Mouse (Mus musculus): ENCODE data around the gene Frmpd1. TPM values are rescaled to one million over a fixed set of nuclear protein-coding genes. Genes with fewer than 3 reads are reported as not detected.
A peak's percentile ranks its signal among the peaks of the same experiment; 100 is the strongest.

Gene Frmpd1
- total RNA-seq (2014; fragmentation: Nextera tagmentation): 20.8 and 30.5 TPM in 2 replicates
- 22.5 and 23.2 TPM in 2 replicates for total RNA-seq (2017)
- 8.3 and 9.2 TPM in 2 replicates for polyA plus RNA-seq (2012)

DNA sequence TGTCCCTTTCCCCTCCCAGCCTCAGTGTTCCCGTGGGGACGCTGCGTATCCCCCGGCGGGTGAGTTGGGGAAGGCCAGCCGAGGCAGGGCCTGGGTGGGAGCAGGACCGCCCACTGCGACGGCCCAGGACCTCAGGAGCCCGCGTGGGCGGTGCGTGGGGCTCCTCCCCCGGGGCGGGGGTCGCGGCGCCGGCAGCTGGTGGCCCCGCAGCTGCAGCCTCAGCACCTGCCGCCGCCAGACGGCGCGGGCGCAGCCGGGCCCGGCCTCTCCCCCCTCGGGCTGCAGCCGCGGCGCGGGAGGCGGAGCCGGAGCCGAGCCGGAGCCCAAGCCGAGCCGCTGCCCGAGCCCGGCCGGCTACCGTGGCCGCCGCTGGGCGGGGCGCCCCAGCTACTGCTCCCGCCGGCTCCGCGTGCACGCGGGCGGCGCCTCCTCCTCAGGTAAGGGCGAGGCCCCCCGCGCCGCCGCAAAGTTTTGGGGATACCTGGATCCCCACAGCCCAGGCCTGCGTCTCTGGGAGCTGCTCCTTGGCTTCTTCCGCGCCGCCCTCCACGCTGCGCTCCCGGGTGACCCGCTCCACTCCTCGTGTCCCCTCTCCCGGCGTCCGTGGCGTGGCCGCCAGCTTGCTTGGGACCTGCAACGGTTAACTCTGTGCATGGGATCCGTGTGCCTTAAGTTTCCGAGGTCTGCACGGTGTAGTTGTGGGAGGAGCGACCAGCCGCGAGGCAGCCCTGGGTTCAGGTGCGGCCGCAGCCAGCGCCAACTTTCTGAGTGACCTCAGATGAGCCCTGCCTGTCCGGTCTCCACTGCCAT, at the start of gene Frmpd1:
Gene Frmpd1 (plus strand): TSS at position 355 of the 810 bp plus-strand sequence.
- Histone ChIP-seq H3K4me3 (ENCODE audit: low read depth, low read length) (peak within 1 kb of the TSS; percentile 66; the same call in 1 of the 2 replicates), H3K36me3 (replicated peaks) (no peaks in the 10 kb centered on the region), H3K27me3 (ENCODE audit: insufficient read depth, low read length) (peaks cover 77% of the 10 kb centered on the region), H3K9me3 (replicated peaks) (no peaks in the 10 kb centered on the region), H3K4me1 (ENCODE audit: insufficient read depth, low read depth, low read length) (peaks cover 14% of the 10 kb centered on the region)
- DNase-seq (ENCODE audit: low spot score): peak; percentile 57
- no peak for TF ChIP-seq POLR2AphosphoS5 (IDR thresholded peaks at IDR 0.05; ENCODE audit: insufficient replicate concordance, low read depth, low read length)
- TF ChIP-seq GATA1 (IDR thresholded peaks at IDR 0.05; ENCODE audit: borderline replicate concordance, low read length): no peak
- no peak for TF ChIP-seq GATA2 (IDR thresholded peaks at IDR 0.05; ENCODE audit: borderline replicate concordance, low read depth, low read length)
- no peak for TF ChIP-seq TAL1 (conservative IDR thresholded peaks at IDR 0.05; ENCODE audit: low read depth, low read length)
- TF ChIP-seq CTCF (IDR thresholded peaks at IDR 0.05; ENCODE audit: low read depth, low read length): no peak
- ATAC-seq (ENCODE audit: extremely low read depth, insufficient number of reproducible peaks, low FRiP score, poor library complexity, severe bottlenecking): no peak

DNA sequence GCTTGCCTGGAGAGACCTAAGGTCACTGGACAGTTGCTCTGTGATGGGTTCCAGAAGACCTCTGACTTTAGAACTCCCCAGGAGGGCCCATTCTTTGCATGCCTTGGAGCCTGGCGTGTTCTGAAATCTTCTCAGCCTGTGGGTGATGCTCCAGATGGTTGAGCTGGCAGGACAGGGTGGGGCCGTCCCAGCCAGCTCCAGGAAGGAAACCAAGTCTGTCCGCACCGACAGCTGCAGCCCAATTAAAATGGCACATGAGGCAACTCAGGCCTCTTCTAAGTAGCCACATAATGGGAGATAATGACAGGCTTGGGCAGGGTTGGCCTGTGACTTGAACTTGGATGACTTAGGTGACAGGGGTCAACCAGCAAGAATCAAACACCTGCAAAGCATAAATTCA, 47.0 kb upstream of the Frmpd1 start:
- Histone ChIP-seq H3K4me3 (ENCODE audit: low read depth, low read length) (no peak overlapping the region), H3K9me3 (replicated peaks) (no peaks in the 10 kb centered on the region), H3K27me3 (ENCODE audit: insufficient read depth, low read length) (peaks cover 20% of the 10 kb centered on the region), H3K36me3 (replicated peaks) (no peaks in the 10 kb centered on the region), H3K4me1 (ENCODE audit: insufficient read depth, low read depth, low read length) (no peaks in the 10 kb centered on the region)
- no peak for TF ChIP-seq GATA1 (IDR thresholded peaks at IDR 0.05; ENCODE audit: borderline replicate concordance, low read length)
- TF ChIP-seq POLR2AphosphoS5 (IDR thresholded peaks at IDR 0.05; ENCODE audit: insufficient replicate concordance, low read depth, low read length): no peak
- TF ChIP-seq GATA2 (IDR thresholded peaks at IDR 0.05; ENCODE audit: borderline replicate concordance, low read depth, low read length): no peak
- TF ChIP-seq CTCF (IDR thresholded peaks at IDR 0.05; ENCODE audit: low read depth, low read length): no peak
- TF ChIP-seq TAL1 (conservative IDR thresholded peaks at IDR 0.05; ENCODE audit: low read depth, low read length): no peak
- no peak for DNase-seq (ENCODE audit: low spot score)
- ATAC-seq (ENCODE audit: extremely low read depth, insufficient number of reproducible peaks, low FRiP score, poor library complexity, severe bottlenecking): no peak

DNA sequence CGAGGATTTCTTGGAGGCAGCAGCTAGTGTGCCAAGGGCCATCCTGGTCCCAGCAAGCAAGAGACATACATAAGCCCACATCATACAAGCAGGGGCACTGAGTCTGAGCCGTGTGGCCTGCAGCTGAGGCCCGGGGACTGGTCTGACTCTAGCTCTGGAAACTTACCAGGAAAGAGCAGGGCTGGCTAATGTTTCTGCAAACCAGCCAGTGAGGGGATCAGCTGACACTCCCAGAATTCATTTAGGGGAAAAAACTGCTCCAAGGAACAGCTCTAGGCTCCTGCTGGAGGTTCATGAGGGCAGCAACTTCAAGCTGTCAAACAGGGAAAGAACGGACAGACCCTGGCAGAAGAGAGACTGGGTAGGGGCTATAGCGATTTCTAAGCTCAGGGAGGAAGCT, 42.8 kb upstream of the Frmpd1 start:
- no peaks in the 10 kb centered on the region for H3K9me3 ChIP-seq (replicated peaks)
- no peak for ATAC-seq (ENCODE audit: extremely low read depth, insufficient number of reproducible peaks, low FRiP score, poor library complexity, severe bottlenecking)
- no peaks in the 10 kb centered on the region for H3K36me3 ChIP-seq (replicated peaks)
- TF ChIP-seq GATA1 (IDR thresholded peaks at IDR 0.05; ENCODE audit: borderline replicate concordance, low read length) (no peak), POLR2AphosphoS5 (IDR thresholded peaks at IDR 0.05; ENCODE audit: insufficient replicate concordance, low read depth, low read length) (no peak), GATA2 (IDR thresholded peaks at IDR 0.05; ENCODE audit: borderline replicate concordance, low read depth, low read length) (no peak), CTCF (IDR thresholded peaks at IDR 0.05; ENCODE audit: low read depth, low read length) (no peak), TAL1 (conservative IDR thresholded peaks at IDR 0.05; ENCODE audit: low read depth, low read length) (no peak)
- H3K4me1 ChIP-seq (ENCODE audit: insufficient read depth, low read depth, low read length): no peaks in the 10 kb centered on the region
- H3K4me3 ChIP-seq (ENCODE audit: low read depth, low read length): no peak overlapping the region
- peaks cover 26% of the 10 kb centered on the region for H3K27me3 ChIP-seq (ENCODE audit: insufficient read depth, low read length)
- DNase-seq (ENCODE audit: low spot score): no peak

DNA sequence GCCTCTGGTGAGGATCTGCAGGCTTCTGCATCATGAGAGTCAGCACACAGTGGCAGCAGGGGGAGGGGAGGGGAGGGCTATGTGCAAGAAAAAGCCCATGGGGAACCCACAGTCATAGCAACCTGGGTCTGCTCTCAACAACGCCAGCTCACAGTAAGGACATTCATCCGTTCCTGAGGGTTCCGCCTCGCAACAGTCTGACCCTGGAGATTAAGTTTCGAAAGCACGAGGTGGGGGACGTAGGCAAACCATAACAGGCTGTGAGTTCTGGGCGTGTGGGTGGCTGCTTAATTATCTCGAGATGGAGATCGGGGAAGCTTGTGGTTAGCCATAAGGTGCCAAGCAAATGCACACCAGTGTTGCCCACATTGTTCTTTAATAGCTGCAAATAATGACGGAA, 42.3 kb upstream of the Frmpd1 start:
- DNase-seq (ENCODE audit: low spot score): no peak
- ATAC-seq (ENCODE audit: extremely low read depth, insufficient number of reproducible peaks, low FRiP score, poor library complexity, severe bottlenecking): no peak
- Histone ChIP-seq H3K9me3 (replicated peaks) (no peaks in the 10 kb centered on the region), H3K27me3 (ENCODE audit: insufficient read depth, low read length) (peaks cover 29% of the 10 kb centered on the region), H3K4me1 (ENCODE audit: insufficient read depth, low read depth, low read length) (no peaks in the 10 kb centered on the region), H3K36me3 (replicated peaks) (no peaks in the 10 kb centered on the region), H3K4me3 (ENCODE audit: low read depth, low read length) (no peak overlapping the region)
- TF ChIP-seq TAL1 (conservative IDR thresholded peaks at IDR 0.05; ENCODE audit: low read depth, low read length): no peak
- TF ChIP-seq CTCF (IDR thresholded peaks at IDR 0.05; ENCODE audit: low read depth, low read length): no peak
- no peak for TF ChIP-seq GATA2 (IDR thresholded peaks at IDR 0.05; ENCODE audit: borderline replicate concordance, low read depth, low read length)
- TF ChIP-seq GATA1 (IDR thresholded peaks at IDR 0.05; ENCODE audit: borderline replicate concordance, low read length): no peak
- TF ChIP-seq POLR2AphosphoS5 (IDR thresholded peaks at IDR 0.05; ENCODE audit: insufficient replicate concordance, low read depth, low read length): no peak

DNA sequence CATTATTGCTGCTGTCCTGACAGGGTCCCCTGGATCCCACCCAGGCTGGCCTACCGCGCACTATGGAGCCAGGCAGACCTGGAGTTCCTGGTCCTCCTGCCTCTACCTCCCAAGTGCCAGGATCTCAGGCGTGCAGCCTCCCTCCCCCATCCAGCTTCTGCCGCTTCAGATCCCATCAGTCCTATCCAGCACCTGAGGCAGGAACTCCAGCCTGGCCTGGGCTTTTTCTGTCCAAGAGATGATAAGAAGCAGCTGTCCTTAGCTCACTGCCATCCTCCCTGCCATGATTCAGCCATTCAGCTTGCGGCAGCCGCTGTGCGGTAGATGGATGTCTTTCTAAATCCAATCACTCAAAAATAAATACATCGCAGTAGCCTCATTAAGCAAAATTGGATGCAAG, 41.7 kb upstream of the Frmpd1 start:
- H3K4me1 ChIP-seq (ENCODE audit: insufficient read depth, low read depth, low read length): no peaks in the 10 kb centered on the region
- H3K4me3 ChIP-seq (ENCODE audit: low read depth, low read length): no peak overlapping the region
- no peaks in the 10 kb centered on the region for H3K36me3 ChIP-seq (replicated peaks)
- DNase-seq (ENCODE audit: low spot score) (no peak), ATAC-seq (ENCODE audit: extremely low read depth, insufficient number of reproducible peaks, low FRiP score, poor library complexity, severe bottlenecking) (no peak)
- H3K9me3 ChIP-seq (replicated peaks): no peaks in the 10 kb centered on the region
- H3K27me3 ChIP-seq (ENCODE audit: insufficient read depth, low read length): peaks cover 26% of the 10 kb centered on the region
- TF ChIP-seq GATA2 (IDR thresholded peaks at IDR 0.05; ENCODE audit: borderline replicate concordance, low read depth, low read length) (no peak), GATA1 (IDR thresholded peaks at IDR 0.05; ENCODE audit: borderline replicate concordance, low read length) (no peak), POLR2AphosphoS5 (IDR thresholded peaks at IDR 0.05; ENCODE audit: insufficient replicate concordance, low read depth, low read length) (no peak), CTCF (IDR thresholded peaks at IDR 0.05; ENCODE audit: low read depth, low read length) (no peak), TAL1 (conservative IDR thresholded peaks at IDR 0.05; ENCODE audit: low read depth, low read length) (no peak)

DNA sequence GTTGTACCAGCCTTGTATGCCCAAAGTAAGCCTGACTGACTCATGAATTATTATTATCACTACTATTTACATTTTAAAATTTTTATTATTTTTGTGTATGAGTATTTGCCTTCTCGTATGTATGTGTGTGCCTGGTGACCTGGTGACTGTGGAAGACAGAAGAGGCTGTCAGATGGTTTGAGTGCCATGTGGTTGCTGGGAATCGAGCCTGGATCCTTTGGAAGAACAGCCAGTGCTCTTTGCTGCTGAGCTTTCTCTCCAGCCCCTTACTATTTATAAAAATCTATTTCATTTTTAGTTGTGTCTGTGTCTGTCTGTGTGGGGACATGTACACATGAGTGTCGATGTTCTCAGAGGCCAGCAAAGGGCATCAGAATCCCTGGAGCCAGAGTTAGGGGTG, 28.2 kb upstream of the Frmpd1 start:
- ATAC-seq (ENCODE audit: extremely low read depth, insufficient number of reproducible peaks, low FRiP score, poor library complexity, severe bottlenecking): no peak
- TF ChIP-seq TAL1 (conservative IDR thresholded peaks at IDR 0.05; ENCODE audit: low read depth, low read length): no peak
- TF ChIP-seq GATA2 (IDR thresholded peaks at IDR 0.05; ENCODE audit: borderline replicate concordance, low read depth, low read length): no peak
- no peak for TF ChIP-seq GATA1 (IDR thresholded peaks at IDR 0.05; ENCODE audit: borderline replicate concordance, low read length)
- no peak for TF ChIP-seq CTCF (IDR thresholded peaks at IDR 0.05; ENCODE audit: low read depth, low read length)
- no peak for TF ChIP-seq POLR2AphosphoS5 (IDR thresholded peaks at IDR 0.05; ENCODE audit: insufficient replicate concordance, low read depth, low read length)
- DNase-seq (ENCODE audit: low spot score): no peak

More for the DNA sequence above, 28.2 kb upstream of the Frmpd1 start:
- Histone ChIP-seq H3K27me3 (ENCODE audit: insufficient read depth, low read length) (peaks cover 19% of the 10 kb centered on the region), H3K4me1 (ENCODE audit: insufficient read depth, low read depth, low read length) (no peaks in the 10 kb centered on the region), H3K9me3 (replicated peaks) (no peaks in the 10 kb centered on the region), H3K36me3 (replicated peaks) (no peaks in the 10 kb centered on the region), H3K4me3 (ENCODE audit: low read depth, low read length) (no peak overlapping the region)
